Mouse (Mus musculus) G1E (cell line): ENCODE data around the gene Fam53b. TPM values are rescaled to one million over a fixed set of nuclear protein-coding genes. Genes with fewer than 3 reads are reported as not detected.

ENCODE experiments used
- ATAC-seq: 2 replicates; pipeline ENCODE4 v1.8.0; 2016; ENCODE audit warnings: mild to moderate bottlenecking; ENCODE audit not compliant: insufficient number of reproducible peaks, poor library complexity, low FRiP score, severe bottlenecking; ENCODE audit errors: extremely low read depth
- DNase-seq: peaks from one replicate; pipeline ENCODE4 v3.0.0; 2012; ENCODE audit warnings: low spot score
- H3K27me3 ChIP-seq: 2 replicates; pipeline ENCODE4 v1.6.1; 2012; ENCODE audit warnings: mild to moderate bottlenecking, low read length, inconsistent platforms; ENCODE audit not compliant: insufficient read depth
- H3K36me3 ChIP-seq: replicated peaks from 2 replicates; pipeline ENCODE3; 2012; ENCODE audit warnings: mild to moderate bottlenecking, inconsistent platforms
- H3K4me1 ChIP-seq: 2 replicates; pipeline ENCODE4 v1.6.1; 2012; ENCODE audit warnings: low read depth, low read length, inconsistent platforms, mixed read lengths; ENCODE audit not compliant: insufficient read depth
- H3K4me3 ChIP-seq: 2 replicates; pipeline ENCODE4 v1.5.1; 2012; ENCODE audit warnings: low read depth, mild to moderate bottlenecking, inconsistent platforms, low read length, moderate library complexity, mixed read lengths
- H3K9me3 ChIP-seq: replicated peaks from 2 replicates; pipeline ENCODE4 v1.6.1; 2012; ENCODE audit warnings: inconsistent platforms
- CTCF ChIP-seq: IDR thresholded peaks from 2 replicates; pipeline ENCODE4 v1.5.1; 2012; ENCODE audit warnings: low read depth, low read length, inconsistent platforms, mixed read lengths
- GATA1 ChIP-seq: IDR thresholded peaks from 2 replicates; pipeline ENCODE4 v1.6.1; 2012; ENCODE audit warnings: borderline replicate concordance, low read length, inconsistent platforms, mixed read lengths
- GATA2 ChIP-seq: IDR thresholded peaks from 2 replicates; pipeline ENCODE4 v1.6.1; 2012; ENCODE audit warnings: low read depth, low read length, inconsistent platforms, borderline replicate concordance
- POLR2AphosphoS5 ChIP-seq: IDR thresholded peaks from 2 replicates; pipeline ENCODE4 v1.6.1; 2012; ENCODE audit warnings: low read depth, low read length, inconsistent platforms; ENCODE audit not compliant: insufficient replicate concordance
- TAL1 ChIP-seq: conservative IDR thresholded peaks from 2 replicates; pipeline ENCODE4 v1.6.1; 2012; ENCODE audit warnings: low read depth, low read length, inconsistent platforms, mixed read lengths
- polyA plus RNA-seq: library from polyadenylated mRNA; stranded (reverse); fragments of >175 nt; gene quantifications from 2 replicates; pipeline ENCODE4 v1.2.3, GENCODE M21; 2012
- total RNA-seq, 2 experiments: library from RNA; stranded (forward) in 1 of 2; stranded (reverse) in 1 of 2; fragments of 200-1000 nt in 1 of 2; fragments of >200 nt in 1 of 2; fragmentation: Nextera tagmentation in 1 of 2; gene quantifications; 2 replicates each; pipeline ENCODE4 v1.2.3; 2014 to 2017

Gene Fam53b
- total and polyA plus RNA-seq, 3 experiments: 22.1 to 63.6 (median 23.8) TPM

DNA sequence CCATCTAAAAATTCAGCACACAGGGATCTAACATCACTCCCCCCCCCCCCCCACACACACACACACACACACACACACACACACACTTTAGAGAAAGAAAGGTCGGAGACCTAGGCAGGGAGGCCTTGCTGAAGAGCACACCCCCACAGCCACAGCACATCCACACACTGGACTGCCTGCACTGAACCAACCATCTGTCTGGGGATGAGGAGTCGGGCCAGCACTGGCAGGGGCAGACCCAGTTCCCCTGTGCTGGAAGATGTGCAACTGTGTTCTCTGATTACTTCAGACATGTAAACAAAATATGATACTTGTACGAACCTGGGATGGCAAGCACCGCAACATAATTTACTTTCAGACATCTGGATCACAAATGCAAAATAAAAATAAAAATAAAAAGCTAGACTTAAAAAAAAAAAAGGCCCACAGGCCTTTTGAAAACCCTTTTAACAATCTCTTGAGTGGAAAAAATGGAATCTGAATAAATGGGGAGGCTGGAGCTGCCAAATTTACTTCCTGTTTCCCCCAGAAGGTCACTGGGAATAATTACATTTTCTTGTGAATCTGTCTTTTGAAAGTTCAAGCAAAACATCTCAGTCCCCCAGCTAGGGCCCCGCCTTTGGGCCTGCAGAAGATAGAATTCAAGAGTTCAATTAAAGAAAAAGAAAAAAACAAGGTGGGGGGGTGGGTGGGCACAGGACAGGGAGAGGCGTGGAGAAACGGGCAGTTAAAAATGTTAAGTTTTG, 5.5 kb downstream of the Fam53b start:
- H3K4me3 ChIP-seq: no peak overlapping the region
- peaks cover 44% of the 10 kb centered on the region for H3K36me3 ChIP-seq
- H3K9me3 ChIP-seq: no peaks in the 10 kb centered on the region
- TF ChIP-seq GATA2: no peak
- no peak for TF ChIP-seq CTCF
- no peak for TF ChIP-seq TAL1
- TF ChIP-seq POLR2AphosphoS5: no peak
- TF ChIP-seq GATA1: no peak
- ATAC-seq: no peak
- DNase-seq: no peak
- no peaks in the 10 kb centered on the region for H3K27me3 ChIP-seq
- peaks cover 96% of the 10 kb centered on the region for H3K4me1 ChIP-seq

- DNase-seq: no peak
- ATAC-seq: no peak
- TF ChIP-seq GATA2: no peak
- TF ChIP-seq CTCF: no peak
- TF ChIP-seq GATA1: no peak
- peaks cover 55% of the 10 kb centered on the region for H3K36me3 ChIP-seq
- no peaks in the 10 kb centered on the region for H3K27me3 ChIP-seq
- H3K9me3 ChIP-seq: no peaks in the 10 kb centered on the region
- no peak overlapping the region for H3K4me3 ChIP-seq
- H3K4me1 ChIP-seq: peaks cover 95% of the 10 kb centered on the region
These were observed 6.5 kb downstream of the Fam53b start for GRCm38 (mm10) chr7:132806926-132807857.

GRCm38 (mm10) chr7:132806286-132806685, 7.4 kb downstream of the Fam53b start:
- Histone ChIP-seq H3K27me3 (no peaks in the 10 kb centered on the region), H3K4me3 (no peak overlapping the region), H3K36me3 (peaks cover 64% of the 10 kb centered on the region), H3K9me3 (no peaks in the 10 kb centered on the region), H3K4me1 (peaks cover 88% of the 10 kb centered on the region)
- DNase-seq: no peak
- no peak for ATAC-seq
- TF ChIP-seq CTCF (no peak), POLR2AphosphoS5 (no peak), GATA1 (no peak), TAL1 (no peak), GATA2 (no peak)

GRCm38 (mm10) chr7:132804951-132805350, 8.7 kb downstream of the Fam53b start:
- Histone ChIP-seq H3K36me3 (peaks cover 75% of the 10 kb centered on the region), H3K4me3 (no peak overlapping the region), H3K4me1 (peaks cover 83% of the 10 kb centered on the region), H3K9me3 (no peaks in the 10 kb centered on the region), H3K27me3 (no peaks in the 10 kb centered on the region)
- TF ChIP-seq GATA1: no peak
- TF ChIP-seq TAL1: no peak
- no peak for TF ChIP-seq CTCF
- TF ChIP-seq GATA2: no peak
- no peak for TF ChIP-seq POLR2AphosphoS5
- no peak for DNase-seq
- peak; percentile 25; the same call in 1 of the 2 replicates for ATAC-seq

DNA sequence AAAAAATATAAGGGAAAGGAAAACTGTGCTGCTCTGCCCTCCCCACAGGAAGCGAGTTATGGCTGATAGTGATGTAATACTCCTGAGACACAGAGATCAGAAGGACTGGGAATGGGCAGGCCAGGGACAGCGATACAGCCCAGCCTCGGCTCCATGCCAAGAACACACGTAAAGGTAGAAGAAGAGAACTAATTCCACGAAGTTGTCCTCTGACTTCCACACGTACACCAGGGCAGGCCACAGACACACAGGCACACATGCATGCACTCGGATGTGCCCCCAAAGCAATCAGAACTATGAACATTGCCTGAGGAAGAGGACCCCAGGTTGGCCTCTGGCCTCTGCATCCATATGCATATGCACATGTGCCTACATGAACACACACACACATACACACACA, 9.2 kb downstream of the Fam53b start:
- ATAC-seq (no peak), DNase-seq (no peak)
- Histone ChIP-seq H3K36me3 (peaks cover 80% of the 10 kb centered on the region), H3K27me3 (no peaks in the 10 kb centered on the region), H3K4me1 (peaks cover 82% of the 10 kb centered on the region), H3K4me3 (no peak overlapping the region; the same call in 1 of the 2 replicates), H3K9me3 (no peaks in the 10 kb centered on the region)
- TF ChIP-seq GATA2: no peak
- TF ChIP-seq POLR2AphosphoS5: no peak
- no peak for TF ChIP-seq GATA1
- no peak for TF ChIP-seq TAL1
- TF ChIP-seq CTCF: no peak

DNA sequence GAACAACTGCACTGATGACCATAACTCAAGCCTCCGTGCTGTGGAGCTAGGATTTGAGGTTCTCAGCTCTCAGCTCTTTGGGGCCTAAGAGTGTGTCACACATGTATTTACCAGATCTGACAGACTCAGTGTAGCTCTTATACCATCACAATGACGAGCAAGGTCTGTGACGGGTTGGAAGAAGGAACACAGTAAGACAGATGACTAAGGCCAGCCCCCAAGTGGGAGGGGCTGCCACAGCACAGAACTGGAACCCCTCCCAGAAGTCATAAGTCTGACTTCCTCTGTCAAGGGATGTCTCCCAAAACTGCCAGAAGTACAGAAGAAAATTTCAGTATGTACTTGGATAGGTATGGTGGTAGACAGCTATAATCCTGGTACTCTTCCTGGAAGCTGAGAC, 9.7 kb downstream of the Fam53b start:
- peak; percentile 66 for ATAC-seq
- TF ChIP-seq CTCF: no peak
- TF ChIP-seq TAL1: no peak
- no peak for TF ChIP-seq GATA2
- no peak for TF ChIP-seq GATA1
- TF ChIP-seq POLR2AphosphoS5: no peak
- Histone ChIP-seq H3K36me3 (peaks cover 85% of the 10 kb centered on the region), H3K4me3 (no peak overlapping the region), H3K4me1 (peaks cover 77% of the 10 kb centered on the region), H3K27me3 (no peaks in the 10 kb centered on the region), H3K9me3 (no peaks in the 10 kb centered on the region)
- peak; percentile 60 for DNase-seq
